Mouse (Mus musculus) intestine, embryonic 14.5 days (tissue): ENCODE measurements at regions not wholly inside any gene's neighbourhood (a gene's known extent, or its start where the extent isn't known, plus 50 kb on each side); places are given as distances from the start of the nearest gene placed in this dataset.

ENCODE experiments used
- ATAC-seq: fragments of 200-750 bp; cut with Nextera tagmentation; replicated peaks from 2 replicates; pipeline ENCODE4 v1.8.0; 2017; ENCODE audit warnings: low read depth, moderate number of reproducible peaks, moderate TSS enrichment, moderate library complexity; ENCODE audit not compliant: low FRiP score, low TSS enrichment
- DNase-seq: peaks from one replicate; pipeline ENCODE4 v3.0.0-alpha.2; 2018; ENCODE audit warnings: low spot score
- H3K27ac ChIP-seq: fragments of 300-500 bp; sonication (generic); 2 replicates; pipeline ENCODE4 v1.5.1; 2014; ENCODE audit warnings: low read depth, mild to moderate bottlenecking, control low read depth
- H3K27me3 ChIP-seq: fragments of 300-500 bp; sonication (generic); replicated peaks from 2 replicates; pipeline ENCODE4 v1.6.1; 2014; ENCODE audit warnings: low read length, control low read depth; ENCODE audit not compliant: control insufficient read depth, insufficient read depth
- H3K36me3 ChIP-seq: fragments of 300-500 bp; sonication (generic); 2 replicates; pipeline ENCODE4 v1.6.1; 2014; ENCODE audit warnings: low read length, control low read depth; ENCODE audit not compliant: control insufficient read depth, insufficient read depth
- H3K4me1 ChIP-seq: fragments of 300-500 bp; sonication (generic); replicated peaks from 2 replicates; pipeline ENCODE4 v1.6.1; 2014; ENCODE audit warnings: low read length, control low read depth, mixed read lengths; ENCODE audit not compliant: control insufficient read depth, insufficient read depth
- H3K4me2 ChIP-seq: fragments of 300-500 bp; sonication (generic); 2 replicates; pipeline ENCODE4 v1.6.1; 2014; ENCODE audit warnings: low read length
- H3K4me3 ChIP-seq: fragments of 300-500 bp; sonication (generic); 2 replicates; pipeline ENCODE4 v1.5.1; 2014; ENCODE audit warnings: low read depth, low read length, control low read depth, mixed read lengths
- H3K9ac ChIP-seq: fragments of 300-500 bp; sonication (generic); 2 replicates; pipeline ENCODE4 v1.6.1; 2014; ENCODE audit warnings: mild to moderate bottlenecking, low read length
- H3K9me3 ChIP-seq: fragments of 300-500 bp; sonication (generic); 2 replicates; pipeline ENCODE4 v1.6.1; 2016; ENCODE audit warnings: low read length, control low read depth; ENCODE audit not compliant: control insufficient read depth
- WGBS: fragments of 180-500 bp; shearing (Covaris S2); extraction: QIAGEN DNeasy Blood & Tissue Kit; methylation state at CpG from one replicate; pipeline ENCODE4 v1.1.7; 2014; 5-methylcytosine and 5-hydroxymethylcytosine counted together

GRCm38 (mm10) chr7:71471658-71472383, 120.5 kb upstream of the Gm10295 start:
- ATAC-seq: peak; percentile 81
- Histone ChIP-seq H3K27ac (peak overlapping the region; percentile 57), H3K9ac (no peak overlapping the region), H3K4me3 (no peak overlapping the region), H3K4me2 (peak overlapping the region; percentile 41), H3K4me1 (peaks cover 20% of the 10 kb centered on the region), H3K36me3 (no peaks in the 10 kb centered on the region), H3K9me3 (no peaks in the 10 kb centered on the region), H3K27me3 (no peaks in the 10 kb centered on the region)
- DNase-seq: peak; percentile 69
- WGBS: 5% methylated on average over 18 of the region's 18 CpGs

DNA sequence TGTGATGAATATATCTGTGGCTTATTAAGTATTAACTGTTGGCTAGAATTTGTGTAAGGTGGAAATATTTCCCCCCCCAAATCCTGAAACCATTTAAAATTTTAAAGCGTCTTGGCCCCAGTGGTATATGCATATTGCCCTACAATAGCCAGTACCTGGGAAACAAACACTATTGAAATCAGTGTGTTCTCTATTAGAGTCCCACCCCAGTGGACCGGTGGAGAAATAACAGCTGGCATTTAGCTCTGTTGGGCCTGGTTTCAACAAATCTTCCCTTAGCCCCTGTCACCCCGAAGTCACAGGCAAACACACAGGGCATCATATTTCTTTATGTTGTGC, 120.0 kb upstream of the Gm10295 start:
- H3K9ac ChIP-seq: no peak overlapping the region

DNA sequence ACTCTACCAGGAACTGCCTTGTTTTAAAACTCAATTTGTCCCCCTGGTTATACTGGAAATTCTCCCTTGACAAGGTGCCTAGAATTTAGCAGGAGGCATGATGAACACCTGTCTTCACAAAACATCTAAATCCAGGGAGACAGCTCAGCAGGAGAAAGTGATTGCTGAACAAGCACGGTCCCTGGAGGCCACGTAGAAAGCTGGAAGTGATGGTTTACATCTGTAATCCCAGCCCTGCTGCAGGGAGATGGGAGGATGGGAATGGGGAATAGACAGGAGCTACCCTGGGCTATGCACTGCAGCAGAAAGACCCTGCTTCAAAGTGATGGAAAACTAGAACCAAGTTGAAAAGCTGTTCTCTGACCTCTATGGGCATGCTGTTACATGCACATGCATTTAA, 119.1 kb upstream of the Gm10295 start:
- Histone ChIP-seq H3K27me3 (no peaks in the 10 kb centered on the region), H3K4me2 (no peak overlapping the region), H3K9ac (no peak overlapping the region), H3K27ac (no peak overlapping the region), H3K4me3 (no peak overlapping the region), H3K4me1 (peaks cover 20% of the 10 kb centered on the region), H3K36me3 (no peaks in the 10 kb centered on the region), H3K9me3 (no peaks in the 10 kb centered on the region)
- ATAC-seq (no peak), DNase-seq (no peak)
- 19% methylated on average over 2 of the region's 2 CpGs for WGBS

More for the DNA sequence above, 120.0 kb upstream of the Gm10295 start:
- ATAC-seq (peak; percentile 40; the same call in 1 of the 2 replicates), DNase-seq (no peak)
- Histone ChIP-seq H3K4me3 (no peak overlapping the region), H3K4me1 (peaks cover 20% of the 10 kb centered on the region), H3K9me3 (no peaks in the 10 kb centered on the region), H3K27ac (peak overlapping the region; percentile 57), H3K4me2 (peak overlapping the region; percentile 41; the same call in 1 of the 2 replicates), H3K36me3 (no peaks in the 10 kb centered on the region), H3K27me3 (no peaks in the 10 kb centered on the region)
- 9% methylated on average over 3 of the region's 3 CpGs for WGBS

DNA sequence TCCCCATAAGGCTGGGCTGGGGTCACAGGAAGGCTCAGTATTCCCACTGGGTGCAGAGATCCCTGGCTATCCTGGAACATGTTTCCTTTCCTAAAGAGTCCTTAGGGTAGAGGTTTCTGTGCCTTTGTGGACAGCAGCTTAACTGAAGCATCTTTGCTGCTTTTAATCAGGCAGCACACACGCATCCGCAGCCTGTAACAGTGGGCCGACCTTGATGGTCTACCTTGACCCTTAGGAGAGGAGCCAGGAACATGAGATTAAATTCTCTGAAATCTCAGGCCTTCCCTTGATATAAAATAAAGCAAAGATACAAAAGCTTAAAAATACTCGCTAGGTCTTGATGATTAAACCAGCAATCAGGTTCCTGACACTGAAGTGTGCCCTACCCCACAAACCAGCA, 118.7 kb upstream of the Gm10295 start:
- Histone ChIP-seq H3K27me3 (no peaks in the 10 kb centered on the region), H3K27ac (no peak overlapping the region), H3K4me1 (peaks cover 20% of the 10 kb centered on the region), H3K4me3 (no peak overlapping the region), H3K9ac (no peak overlapping the region), H3K9me3 (no peaks in the 10 kb centered on the region), H3K36me3 (no peaks in the 10 kb centered on the region), H3K4me2 (no peak overlapping the region)
- WGBS: 81% methylated on average over 4 of the region's 4 CpGs
- no peak for DNase-seq
- no peak for ATAC-seq

- H3K9ac ChIP-seq: no peak overlapping the region
- no peaks in the 10 kb centered on the region for H3K9me3 ChIP-seq
- no peaks in the 10 kb centered on the region for H3K27me3 ChIP-seq
- ATAC-seq: no peak
- H3K4me3 ChIP-seq: no peak overlapping the region
- no peak overlapping the region for H3K27ac ChIP-seq
- 61% methylated on average over 9 of the region's 9 CpGs for WGBS
- H3K4me2 ChIP-seq: no peak overlapping the region
- H3K4me1 ChIP-seq: peaks cover 20% of the 10 kb centered on the region
- DNase-seq: no peak
- no peaks in the 10 kb centered on the region for H3K36me3 ChIP-seq
Measured at GRCm38 (mm10) chr7:71467436-71468127, 116.3 kb upstream of the Gm10295 start.

GRCm38 (mm10) chr7:71464127-71464526, 112.8 kb upstream of the Gm10295 start:
- Histone ChIP-seq H3K9ac (no peak overlapping the region), H3K9me3 (no peaks in the 10 kb centered on the region), H3K36me3 (no peaks in the 10 kb centered on the region), H3K4me3 (no peak overlapping the region), H3K27ac (no peak overlapping the region), H3K4me1 (no peaks in the 10 kb centered on the region), H3K4me2 (no peak overlapping the region), H3K27me3 (no peaks in the 10 kb centered on the region)
- no peak for DNase-seq
- no peak for ATAC-seq

DNA sequence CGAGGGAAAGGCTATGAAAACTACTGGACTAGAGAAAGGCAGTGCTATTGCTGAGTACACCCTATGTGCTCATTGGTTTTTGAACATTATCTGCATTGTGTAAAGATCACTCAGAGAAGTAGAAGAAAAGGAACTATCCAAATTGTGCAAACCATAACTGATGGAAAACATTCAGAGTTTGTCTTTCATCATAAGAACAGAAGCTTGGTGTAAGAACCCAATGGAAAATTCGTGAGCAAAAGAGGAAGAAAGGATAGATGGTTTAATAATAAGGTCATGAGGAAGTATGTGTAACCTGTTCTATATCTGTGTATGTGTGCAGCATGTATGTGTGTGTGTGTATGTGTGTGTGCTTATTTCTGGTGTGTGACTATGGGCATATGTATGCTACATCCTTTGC, 112.3 kb upstream of the Gm10295 start:
- Histone ChIP-seq H3K27ac (no peak overlapping the region), H3K36me3 (no peaks in the 10 kb centered on the region)
- no peak for DNase-seq

DNA sequence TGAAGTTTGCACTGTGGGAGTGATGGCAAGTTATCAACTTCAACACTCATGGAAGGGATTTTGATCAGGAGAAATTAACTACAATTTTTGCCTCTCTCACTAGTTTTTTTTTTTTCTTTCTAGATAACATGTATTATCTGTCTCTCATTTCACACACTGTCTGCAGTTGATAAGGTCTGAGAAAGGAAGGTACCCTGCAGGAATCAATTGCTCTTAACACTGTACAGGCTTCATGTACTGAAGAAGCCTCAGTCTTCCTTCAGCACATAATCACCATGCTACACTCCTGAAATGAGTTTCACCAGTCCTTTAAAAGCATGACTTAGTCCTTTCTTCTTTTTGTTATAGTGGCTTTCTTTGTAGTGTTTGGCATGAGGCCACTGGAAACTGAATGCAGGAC, 108.5 kb upstream of the Gm10295 start:
- H3K4me3 ChIP-seq: no peak overlapping the region
- no peak overlapping the region for H3K27ac ChIP-seq
- no peak overlapping the region for H3K4me2 ChIP-seq
- no peaks in the 10 kb centered on the region for H3K36me3 ChIP-seq
- no peak for ATAC-seq
- no peaks in the 10 kb centered on the region for H3K9me3 ChIP-seq
- H3K4me1 ChIP-seq: no peaks in the 10 kb centered on the region
- DNase-seq: no peak
- H3K27me3 ChIP-seq: no peaks in the 10 kb centered on the region
- no peak overlapping the region for H3K9ac ChIP-seq

More for the DNA sequence above, 112.3 kb upstream of the Gm10295 start:
- H3K4me3 ChIP-seq: no peak overlapping the region
- no peak for ATAC-seq
- H3K4me2 ChIP-seq: no peak overlapping the region
- H3K9me3 ChIP-seq: no peaks in the 10 kb centered on the region
- WGBS: 79% methylated on average over 2 of the region's 2 CpGs
- H3K9ac ChIP-seq: no peak overlapping the region
- H3K4me1 ChIP-seq: no peaks in the 10 kb centered on the region
- no peaks in the 10 kb centered on the region for H3K27me3 ChIP-seq
